Mouse (Mus musculus): Measurements from ENCODE around the gene Ipo5. TPM values are rescaled to one million over a fixed set of nuclear protein-coding genes. Genes with fewer than 3 reads are reported as not detected.

The Ipo5 gene
- polyA plus RNA-seq, 1 experiment from 2014 or later, result 53.8 TPM

DNA sequence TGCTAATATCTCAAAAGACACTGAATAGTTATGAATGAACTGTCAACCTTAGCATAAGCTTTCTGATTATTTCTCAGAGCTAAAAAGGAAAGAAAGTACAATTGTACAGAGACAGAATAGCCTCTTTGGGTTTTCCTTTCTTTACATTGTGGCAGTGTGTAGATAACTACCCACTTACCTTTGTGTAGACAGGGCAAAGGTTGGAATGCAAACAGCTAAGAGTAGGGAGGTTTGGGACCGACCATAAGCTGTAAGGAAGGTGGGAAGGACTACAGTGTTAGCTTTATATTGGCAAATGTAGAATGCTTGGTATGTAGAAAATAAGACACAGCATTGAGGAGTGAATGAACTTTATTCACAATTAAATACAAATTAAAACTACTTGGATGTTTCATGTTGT, 26.1 kb downstream of the Ipo5 start:
- WGBS, result 76% methylated on average over 1 of the region's 1 CpGs

DNA sequence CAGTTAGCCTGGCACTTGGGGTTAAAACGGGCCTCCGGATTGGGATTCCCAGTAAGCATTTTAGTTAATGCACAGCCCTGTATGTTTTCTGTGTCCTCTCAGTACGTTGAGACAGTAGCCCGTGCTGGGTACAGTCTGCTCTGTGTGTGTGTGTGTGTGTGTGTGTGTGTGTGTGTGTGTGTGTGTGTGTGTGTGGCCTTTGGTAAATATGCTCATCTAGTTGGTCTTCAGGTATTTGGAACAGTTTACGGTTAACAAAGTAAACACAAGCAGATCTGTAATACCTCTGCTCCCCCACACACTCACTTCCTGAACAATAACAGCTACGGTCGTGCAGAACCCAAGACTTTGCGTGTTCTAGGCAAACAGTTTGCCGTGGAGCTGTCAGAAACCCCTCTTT, 31.8 kb downstream of the Ipo5 start:
- Histone ChIP-seq H3K9me3 (ENCODE audit: control insufficient read depth, low read length) (no peaks in the 10 kb centered on the region), H3K27me3 (replicated peaks; ENCODE audit: control insufficient read depth, insufficient read depth, low read length) (no peaks in the 10 kb centered on the region), H3K4me1 (ENCODE audit: control insufficient read depth, insufficient read depth, low read depth, low read length) (no peaks in the 10 kb centered on the region), H3K4me3 (ENCODE audit: low read length) (no peak overlapping the region), H3K36me3 (ENCODE audit: control insufficient read depth, insufficient read depth, low read length) (peaks cover 43% of the 10 kb centered on the region), H3K4me2 (ENCODE audit: low read length) (no peak overlapping the region), H3K27ac (ENCODE audit: low read depth, low read length) (no peak overlapping the region), H3K9ac (ENCODE audit: low read depth, low read length) (no peak overlapping the region)
- ATAC-seq, result no peak
- WGBS, result 91% methylated on average over 9 of the region's 9 CpGs

More for the DNA sequence above, 26.1 kb downstream of the Ipo5 start:
- H3K4me2 ChIP-seq (ENCODE audit: low read length), result no peak overlapping the region
- H3K27me3 ChIP-seq (replicated peaks; ENCODE audit: control insufficient read depth, insufficient read depth, low read length), result no peaks in the 10 kb centered on the region
- no peak overlapping the region for H3K27ac ChIP-seq (ENCODE audit: low read depth, low read length)
- ATAC-seq, result no peak
- H3K9ac ChIP-seq (ENCODE audit: low read depth, low read length), result no peak overlapping the region
- H3K36me3 ChIP-seq (ENCODE audit: control insufficient read depth, insufficient read depth, low read length), result peaks cover 50% of the 10 kb centered on the region
- no peak overlapping the region for H3K4me3 ChIP-seq (ENCODE audit: low read length)
- no peaks in the 10 kb centered on the region for H3K9me3 ChIP-seq (ENCODE audit: control insufficient read depth, low read length)
- no peaks in the 10 kb centered on the region for H3K4me1 ChIP-seq (ENCODE audit: control insufficient read depth, insufficient read depth, low read depth, low read length)

DNA sequence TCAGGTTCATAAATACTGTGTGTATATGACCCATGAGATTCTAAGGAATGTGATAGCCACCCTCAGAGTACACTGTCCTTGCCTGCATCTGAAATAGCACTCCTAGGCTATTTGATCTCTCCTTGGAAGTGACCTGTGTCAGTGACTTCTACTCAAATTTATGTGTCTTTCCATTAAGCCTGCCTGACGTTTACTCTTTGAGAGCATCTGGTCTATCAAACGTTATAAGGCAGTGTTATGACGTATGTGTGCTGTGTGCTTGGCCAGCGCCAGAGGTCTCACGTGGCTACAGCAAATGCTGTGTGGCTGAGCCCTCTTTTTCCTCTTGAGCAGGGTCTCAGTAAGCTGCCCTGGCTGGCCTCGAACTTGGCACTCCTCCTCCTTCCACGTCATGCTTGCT, 34.1 kb downstream of the Ipo5 start:
- no peaks in the 10 kb centered on the region for H3K27me3 ChIP-seq (replicated peaks; ENCODE audit: control insufficient read depth, insufficient read depth, low read length)
- H3K27ac ChIP-seq (ENCODE audit: low read depth, low read length), result no peak overlapping the region
- peaks cover 37% of the 10 kb centered on the region for H3K36me3 ChIP-seq (ENCODE audit: control insufficient read depth, insufficient read depth, low read length)
- no peak overlapping the region for H3K4me3 ChIP-seq (ENCODE audit: low read length)
- no peak overlapping the region for H3K4me2 ChIP-seq (ENCODE audit: low read length)
- no peaks in the 10 kb centered on the region for H3K9me3 ChIP-seq (ENCODE audit: control insufficient read depth, low read length)
- ATAC-seq, result no peak
- H3K9ac ChIP-seq (ENCODE audit: low read depth, low read length), result no peak overlapping the region
- 81% methylated on average over 7 of the region's 7 CpGs for WGBS
- no peaks in the 10 kb centered on the region for H3K4me1 ChIP-seq (ENCODE audit: control insufficient read depth, insufficient read depth, low read depth, low read length)

DNA sequence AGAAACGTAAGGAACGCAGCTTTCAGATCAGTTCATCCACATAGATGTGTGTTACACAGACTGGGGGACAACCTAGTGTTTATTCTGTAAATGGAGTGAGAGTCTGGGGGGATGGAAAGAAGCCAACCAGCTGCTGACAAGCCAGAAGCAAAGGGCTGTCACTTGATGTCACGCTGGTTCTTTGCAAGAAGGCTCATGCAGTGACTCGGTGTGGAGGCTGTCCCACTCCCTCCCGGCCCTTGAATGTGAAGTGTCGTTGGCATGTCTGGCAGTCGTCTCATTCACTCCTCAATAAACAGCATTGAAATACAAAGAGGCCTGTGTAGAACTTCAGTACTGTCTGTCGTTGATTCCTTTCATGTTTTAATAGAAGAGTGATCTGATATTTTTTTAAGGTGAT, 36.1 kb downstream of the Ipo5 start:
- no peak overlapping the region for H3K27ac ChIP-seq (ENCODE audit: low read depth, low read length)
- WGBS, result 52% methylated on average over 8 of the region's 8 CpGs
- no peaks in the 10 kb centered on the region for H3K9me3 ChIP-seq (ENCODE audit: control insufficient read depth, low read length)
- no peaks in the 10 kb centered on the region for H3K4me1 ChIP-seq (ENCODE audit: control insufficient read depth, insufficient read depth, low read depth, low read length)
- no peaks in the 10 kb centered on the region for H3K27me3 ChIP-seq (replicated peaks; ENCODE audit: control insufficient read depth, insufficient read depth, low read length)
- ATAC-seq, result peak; percentile 76
- H3K36me3 ChIP-seq (ENCODE audit: control insufficient read depth, insufficient read depth, low read length), result peaks cover 23% of the 10 kb centered on the region
- H3K9ac ChIP-seq (ENCODE audit: low read depth, low read length), result no peak overlapping the region
- H3K4me2 ChIP-seq (ENCODE audit: low read length), result no peak overlapping the region
- H3K4me3 ChIP-seq (ENCODE audit: low read length), result no peak overlapping the region

DNA sequence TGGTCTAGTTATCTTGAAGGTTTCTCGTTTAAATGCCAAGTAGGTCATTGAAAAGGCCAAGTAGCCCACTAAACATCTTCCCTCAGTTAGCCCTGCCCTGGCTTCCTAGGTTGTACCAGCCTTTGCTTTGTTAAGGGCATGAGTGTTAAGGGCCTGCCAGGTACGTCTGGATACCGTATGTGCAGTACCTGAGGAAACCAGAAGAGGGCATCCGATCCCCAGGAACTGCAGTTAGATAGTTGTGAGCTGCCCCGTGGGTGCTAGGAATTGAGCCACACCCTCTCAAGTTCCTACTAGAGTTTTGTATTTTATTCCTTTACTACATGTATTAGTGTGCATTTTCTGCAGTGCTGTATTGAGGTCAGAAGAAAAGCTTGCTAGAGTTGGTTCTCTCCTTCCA, 38.0 kb downstream of the Ipo5 start:
- H3K9me3 ChIP-seq (ENCODE audit: control insufficient read depth, low read length), result no peaks in the 10 kb centered on the region
- 97% methylated on average over 5 of the region's 5 CpGs for WGBS
- peaks cover 12% of the 10 kb centered on the region; the same call in 1 of the 2 replicates for H3K36me3 ChIP-seq (ENCODE audit: control insufficient read depth, insufficient read depth, low read length)

DNA sequence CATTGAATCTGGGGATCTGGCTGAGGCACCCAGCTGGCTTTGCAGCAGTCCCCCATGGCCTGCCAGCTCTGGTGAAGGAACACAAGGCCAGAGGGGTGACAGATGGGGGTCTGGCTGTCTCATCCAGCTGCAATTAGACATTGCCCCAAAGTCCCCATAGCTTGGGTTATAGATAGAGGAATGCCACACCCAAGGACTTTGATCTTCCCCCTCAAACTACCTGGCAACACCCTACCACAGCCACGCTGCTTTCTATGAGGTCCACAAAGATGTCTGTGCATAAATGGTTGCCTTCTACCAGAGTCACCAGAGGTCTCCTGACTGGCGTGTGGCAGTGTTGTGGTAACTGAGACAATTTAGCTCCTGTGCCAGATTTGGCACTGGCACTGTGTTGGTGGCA, 39.0 kb downstream of the Ipo5 start:
- no peak overlapping the region for H3K4me3 ChIP-seq (ENCODE audit: low read length)
- WGBS, result 86% methylated on average over 2 of the region's 2 CpGs
- 0 out of 2 replicates have a peak, but pooled peaks have one; percentile 31 for ATAC-seq
- H3K36me3 ChIP-seq (ENCODE audit: control insufficient read depth, insufficient read depth, low read length), result peaks cover 8% of the 10 kb centered on the region; the same call in 1 of the 2 replicates
- H3K4me1 ChIP-seq (ENCODE audit: control insufficient read depth, insufficient read depth, low read depth, low read length), result no peaks in the 10 kb centered on the region
- H3K27me3 ChIP-seq (replicated peaks; ENCODE audit: control insufficient read depth, insufficient read depth, low read length), result no peaks in the 10 kb centered on the region
- H3K4me2 ChIP-seq (ENCODE audit: low read length), result no peak overlapping the region
- H3K9me3 ChIP-seq (ENCODE audit: control insufficient read depth, low read length), result no peaks in the 10 kb centered on the region
- H3K9ac ChIP-seq (ENCODE audit: low read depth, low read length), result no peak overlapping the region
- H3K27ac ChIP-seq (ENCODE audit: low read depth, low read length), result no peak overlapping the region

More for the DNA sequence above, 38.0 kb downstream of the Ipo5 start:
- ATAC-seq, result no peak
- no peak overlapping the region for H3K9ac ChIP-seq (ENCODE audit: low read depth, low read length)
- no peak overlapping the region for H3K27ac ChIP-seq (ENCODE audit: low read depth, low read length)
- H3K4me3 ChIP-seq (ENCODE audit: low read length), result no peak overlapping the region
- no peaks in the 10 kb centered on the region for H3K4me1 ChIP-seq (ENCODE audit: control insufficient read depth, insufficient read depth, low read depth, low read length)
- no peak overlapping the region for H3K4me2 ChIP-seq (ENCODE audit: low read length)
- H3K27me3 ChIP-seq (replicated peaks; ENCODE audit: control insufficient read depth, insufficient read depth, low read length), result no peaks in the 10 kb centered on the region

DNA sequence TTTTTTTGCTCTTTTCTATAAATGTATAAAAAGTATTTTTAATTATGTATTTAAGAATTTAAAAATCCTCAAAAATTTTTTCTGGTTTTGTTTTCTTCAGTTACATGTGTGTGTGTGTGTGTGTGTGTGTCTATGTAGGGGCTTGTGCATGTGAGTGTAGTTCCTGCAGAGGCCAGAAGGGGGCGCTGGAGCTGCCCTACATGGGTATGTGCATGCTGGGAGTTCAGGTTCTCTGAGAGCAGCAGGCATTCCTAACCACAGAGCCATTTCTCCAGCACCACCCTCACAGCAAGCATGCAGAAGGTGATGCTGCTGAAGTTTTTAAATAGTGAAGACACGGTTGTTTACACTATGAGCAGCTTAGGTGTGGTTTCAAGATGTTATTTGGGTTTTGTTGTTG, 41.4 kb downstream of the Ipo5 start:
- 49% methylated on average over 2 of the region's 2 CpGs for WGBS
- Histone ChIP-seq H3K36me3 (ENCODE audit: control insufficient read depth, insufficient read depth, low read length) (0 out of 2 replicates have a peak, but pooled peaks cover 4% of the 10 kb centered on the region), H3K9me3 (ENCODE audit: control insufficient read depth, low read length) (no peaks in the 10 kb centered on the region), H3K4me3 (ENCODE audit: low read length) (no peak overlapping the region), H3K4me1 (ENCODE audit: control insufficient read depth, insufficient read depth, low read depth, low read length) (no peaks in the 10 kb centered on the region), H3K4me2 (ENCODE audit: low read length) (no peak overlapping the region), H3K9ac (ENCODE audit: low read depth, low read length) (no peak overlapping the region), H3K27ac (ENCODE audit: low read depth, low read length) (no peak overlapping the region), H3K27me3 (replicated peaks; ENCODE audit: control insufficient read depth, insufficient read depth, low read length) (no peaks in the 10 kb centered on the region)
- ATAC-seq, result no peak

DNA sequence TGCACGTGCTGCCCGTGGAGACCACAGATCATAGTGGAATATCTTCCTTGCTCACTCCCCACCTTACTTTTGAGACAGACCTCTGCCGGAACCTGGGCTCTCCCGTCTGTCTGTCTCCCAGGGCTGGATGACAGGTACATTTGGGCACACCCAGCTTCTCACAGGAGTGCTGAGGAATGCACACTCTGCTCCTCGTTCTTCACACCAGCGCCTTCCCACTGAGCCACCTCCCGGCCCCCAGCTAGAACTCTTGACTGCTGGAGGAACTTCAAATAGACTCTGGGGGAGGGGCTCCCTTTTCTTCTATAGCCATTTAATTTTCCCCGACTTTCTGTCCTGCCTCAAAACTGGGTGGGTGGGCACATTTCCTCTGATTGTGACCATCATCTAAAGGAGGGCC, 49.5 kb downstream of the Ipo5 start:
- Histone ChIP-seq H3K36me3 (ENCODE audit: control insufficient read depth, insufficient read depth, low read length) (no peaks in the 10 kb centered on the region), H3K4me1 (ENCODE audit: control insufficient read depth, insufficient read depth, low read depth, low read length) (peaks cover 5% of the 10 kb centered on the region), H3K27me3 (replicated peaks; ENCODE audit: control insufficient read depth, insufficient read depth, low read length) (no peaks in the 10 kb centered on the region), H3K27ac (ENCODE audit: low read depth, low read length) (no peak overlapping the region), H3K4me2 (ENCODE audit: low read length) (no peak overlapping the region), H3K9ac (ENCODE audit: low read depth, low read length) (no peak overlapping the region), H3K4me3 (ENCODE audit: low read length) (no peak overlapping the region), H3K9me3 (ENCODE audit: control insufficient read depth, low read length) (no peaks in the 10 kb centered on the region)
- WGBS, result 57% methylated on average over 8 of the region's 8 CpGs
- no peak for ATAC-seq

DNA sequence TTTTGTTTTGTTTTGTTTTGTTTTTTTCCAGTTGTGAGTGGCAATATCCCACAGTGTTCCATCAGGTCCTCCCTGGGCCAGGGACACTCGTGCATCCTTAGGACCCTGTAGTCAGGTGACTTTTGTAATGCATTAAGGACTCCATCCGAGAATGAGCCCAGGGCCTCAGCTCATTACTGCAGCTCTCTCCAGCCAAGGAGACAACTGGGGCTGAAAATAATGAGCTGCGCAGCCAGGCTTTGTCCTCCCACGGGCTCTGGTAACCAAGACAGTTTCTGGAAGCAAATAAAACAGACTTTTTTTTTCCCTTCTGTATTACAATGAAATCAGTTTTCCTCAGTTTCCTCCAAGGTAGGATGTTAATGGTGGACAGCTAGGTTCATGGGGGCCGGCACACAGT, 50.0 kb downstream of the Ipo5 start:
- Histone ChIP-seq H3K27ac (ENCODE audit: low read depth, low read length) (no peak overlapping the region), H3K4me3 (ENCODE audit: low read length) (no peak overlapping the region), H3K27me3 (replicated peaks; ENCODE audit: control insufficient read depth, insufficient read depth, low read length) (no peaks in the 10 kb centered on the region), H3K9me3 (ENCODE audit: control insufficient read depth, low read length) (no peaks in the 10 kb centered on the region), H3K4me2 (ENCODE audit: low read length) (no peak overlapping the region), H3K4me1 (ENCODE audit: control insufficient read depth, insufficient read depth, low read depth, low read length) (peaks cover 5% of the 10 kb centered on the region), H3K9ac (ENCODE audit: low read depth, low read length) (no peak overlapping the region), H3K36me3 (ENCODE audit: control insufficient read depth, insufficient read depth, low read length) (no peaks in the 10 kb centered on the region)
- WGBS, result 31% methylated on average over 5 of the region's 5 CpGs
- 0 out of 2 replicates have a peak, but pooled peaks have one; percentile 42 for ATAC-seq

DNA sequence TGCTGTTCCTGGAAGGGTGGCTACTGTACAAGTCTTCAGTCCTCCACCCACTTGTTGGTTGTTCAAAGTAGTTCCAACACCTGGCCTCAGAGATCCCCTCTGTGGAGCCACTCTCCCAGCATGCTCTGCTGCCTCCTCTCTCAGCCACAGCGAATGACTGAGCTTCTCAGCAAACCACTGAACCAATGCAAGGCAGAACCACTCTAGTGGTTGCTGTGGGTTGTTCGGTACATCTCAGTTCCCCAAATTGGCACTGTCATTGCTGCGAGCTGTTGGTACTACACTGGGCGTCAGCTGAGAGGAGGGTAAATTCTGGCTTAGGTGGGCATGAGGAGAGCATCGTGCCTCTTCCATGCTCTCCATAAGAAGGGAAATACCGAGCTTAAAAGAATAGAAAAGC, 56.0 kb downstream of the Ipo5 start:
- Histone ChIP-seq H3K27ac (ENCODE audit: low read depth, low read length) (no peak overlapping the region), H3K4me2 (ENCODE audit: low read length) (no peak overlapping the region), H3K27me3 (replicated peaks; ENCODE audit: control insufficient read depth, insufficient read depth, low read length) (no peaks in the 10 kb centered on the region), H3K4me1 (ENCODE audit: control insufficient read depth, insufficient read depth, low read depth, low read length) (no peaks in the 10 kb centered on the region), H3K9ac (ENCODE audit: low read depth, low read length) (no peak overlapping the region), H3K9me3 (ENCODE audit: control insufficient read depth, low read length) (no peaks in the 10 kb centered on the region), H3K4me3 (ENCODE audit: low read length) (no peak overlapping the region), H3K36me3 (ENCODE audit: control insufficient read depth, insufficient read depth, low read length) (no peaks in the 10 kb centered on the region)
- WGBS, result 88% methylated on average over 6 of the region's 6 CpGs
- no peak for ATAC-seq

Data from hindbrain, embryonic 16.5 days (tissue).